Mouse (Mus musculus) heart, embryonic 15.5 days (tissue): ENCODE data around the gene Gga2. TPM values are rescaled to one million over a fixed set of nuclear protein-coding genes. Genes with fewer than 3 reads are reported as not detected.

Experiments
- ATAC-seq: fragments of 200-750 bp; cut with Nextera tagmentation; replicated peaks from 2 replicates; pipeline ENCODE4 v1.8.0; 2017; ENCODE audit warnings: low read depth, moderate TSS enrichment; ENCODE audit not compliant: insufficient number of reproducible peaks, insufficient read depth, low FRiP score
- H3K27ac ChIP-seq: fragments of 300-500 bp; sonication (generic); 2 replicates; pipeline ENCODE4 v1.5.1; 2015; ENCODE audit warnings: mild to moderate bottlenecking, inconsistent platforms
- H3K27me3 ChIP-seq: fragments of 300-500 bp; sonication (generic); 2 replicates; pipeline ENCODE4 v1.6.1; 2015; ENCODE audit warnings: inconsistent platforms
- H3K36me3 ChIP-seq: fragments of 300-500 bp; sonication (generic); 2 replicates; pipeline ENCODE4 v1.6.1; 2015; ENCODE audit warnings: mild to moderate bottlenecking, inconsistent platforms
- H3K4me1 ChIP-seq: fragments of 300-500 bp; sonication (generic); replicated peaks from 2 replicates; pipeline ENCODE4 v1.6.1; 2015; ENCODE audit warnings: inconsistent platforms
- H3K4me2 ChIP-seq: fragments of 300-500 bp; sonication (generic); 2 replicates; pipeline ENCODE4 v1.6.1; 2015; ENCODE audit warnings: inconsistent platforms, mild to moderate bottlenecking, moderate library complexity
- H3K4me3 ChIP-seq: fragments of 300-500 bp; sonication (generic); 2 replicates; pipeline ENCODE4 v1.5.1; 2015; ENCODE audit warnings: mild to moderate bottlenecking, inconsistent platforms
- H3K9ac ChIP-seq: fragments of 300-500 bp; sonication (generic); 2 replicates; pipeline ENCODE4 v1.6.1; 2015; ENCODE audit warnings: mild to moderate bottlenecking, inconsistent platforms
- H3K9me3 ChIP-seq: fragments of 300-500 bp; sonication (generic); replicated peaks from 2 replicates; pipeline ENCODE4 v1.6.1; 2016; ENCODE audit warnings: inconsistent platforms
- WGBS: fragments of 180-500 bp; shearing (Covaris S2); methylation state at CpG from one replicate; pipeline ENCODE4 v1.1.7; 2015; ENCODE audit warnings: mixed read lengths; 5-methylcytosine and 5-hydroxymethylcytosine counted together
- polyA plus RNA-seq: library from polyadenylated mRNA; unstranded; fragments of >200 nt; fragmentation: Nextera tagmentation; extraction: Ambion mirVana; gene quantifications from 2 replicates; pipeline ENCODE4 v1.2.1, GENCODE M21; 2015

Gene Gga2
- polyA plus RNA-seq, result 80.0 and 87.6 TPM in 2 replicates

GRCm38 (mm10) chr7:122020667-122021354 is at the start of gene Gga2:
TSS of gene Gga2 (minus strand) at chr7:122021222.
- WGBS, result under 1% methylated on average over 49 of the region's 50 CpGs
- peak; percentile 87 for ATAC-seq
- no peaks in the 10 kb centered on the region for H3K27me3 ChIP-seq

DNA sequence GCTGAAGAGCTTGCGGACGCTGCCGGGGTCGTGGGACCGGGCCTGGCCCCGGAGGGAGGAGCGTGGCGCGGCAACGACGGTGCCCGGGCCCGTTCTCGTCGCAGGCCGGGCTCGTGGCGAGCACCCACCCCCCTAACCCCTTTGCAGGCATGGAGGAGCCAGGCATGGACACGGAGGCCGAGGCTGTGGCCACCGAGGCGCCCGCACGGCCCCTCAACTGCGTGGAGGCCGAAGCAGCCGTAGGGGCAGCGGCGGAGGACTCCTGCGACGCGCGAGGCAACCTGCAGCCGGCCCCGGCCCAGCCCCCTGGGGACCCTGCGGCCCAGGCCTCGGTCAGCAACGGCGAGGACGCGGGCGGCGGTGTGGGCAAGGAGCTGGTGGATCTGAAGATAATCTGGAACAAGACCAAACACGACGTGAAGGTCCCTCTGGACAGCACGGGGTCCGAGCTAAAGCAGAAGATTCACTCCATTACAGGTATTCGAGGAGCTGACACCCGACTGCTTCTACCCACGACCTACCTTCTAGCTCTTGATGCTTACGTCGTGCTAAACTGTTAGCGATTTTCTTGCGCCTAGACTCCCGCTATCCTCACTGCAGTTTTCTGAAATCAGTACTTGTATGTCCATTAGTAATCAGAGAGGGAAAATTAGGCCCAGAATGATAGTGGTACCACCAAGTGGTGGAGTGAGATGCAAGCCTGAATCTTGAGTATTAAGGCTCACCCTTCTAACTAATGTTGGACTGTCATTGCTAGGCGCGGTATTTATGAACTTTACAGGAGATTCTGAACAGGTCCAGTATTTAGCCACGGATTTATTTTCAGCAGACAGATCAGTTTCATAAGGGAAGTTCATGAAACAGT is 46.7 kb upstream of the Gga2 start:
- ATAC-seq, result peak; percentile 17; the same call in 1 of the 2 replicates
- Histone ChIP-seq H3K4me1 (peaks cover 31% of the 10 kb centered on the region), H3K9ac (peak overlapping the region; percentile 86), H3K9me3 (no peaks in the 10 kb centered on the region), H3K27ac (peak overlapping the region; percentile 94), H3K4me2 (peak overlapping the region; percentile 67), H3K4me3 (peak overlapping the region; percentile 86), H3K36me3 (peaks cover 34% of the 10 kb centered on the region), H3K27me3 (no peaks in the 10 kb centered on the region)
- under 1% methylated on average over 57 of the region's 58 CpGs for WGBS

More at GRCm38 (mm10) chr7:122020667-122021354, at the start of gene Gga2:
- H3K9ac ChIP-seq, result peak within 1 kb of the TSS; percentile 63
- peak within 1 kb of the TSS; percentile 78 for H3K4me2 ChIP-seq
- H3K4me3 ChIP-seq, result peak within 1 kb of the TSS; percentile 68
- no peaks in the 10 kb centered on the region for H3K9me3 ChIP-seq
- H3K36me3 ChIP-seq, result no peaks in the 10 kb centered on the region
- H3K4me1 ChIP-seq, result peaks cover 38% of the 10 kb centered on the region
- H3K27ac ChIP-seq, result peak within 1 kb of the TSS; percentile 89

DNA sequence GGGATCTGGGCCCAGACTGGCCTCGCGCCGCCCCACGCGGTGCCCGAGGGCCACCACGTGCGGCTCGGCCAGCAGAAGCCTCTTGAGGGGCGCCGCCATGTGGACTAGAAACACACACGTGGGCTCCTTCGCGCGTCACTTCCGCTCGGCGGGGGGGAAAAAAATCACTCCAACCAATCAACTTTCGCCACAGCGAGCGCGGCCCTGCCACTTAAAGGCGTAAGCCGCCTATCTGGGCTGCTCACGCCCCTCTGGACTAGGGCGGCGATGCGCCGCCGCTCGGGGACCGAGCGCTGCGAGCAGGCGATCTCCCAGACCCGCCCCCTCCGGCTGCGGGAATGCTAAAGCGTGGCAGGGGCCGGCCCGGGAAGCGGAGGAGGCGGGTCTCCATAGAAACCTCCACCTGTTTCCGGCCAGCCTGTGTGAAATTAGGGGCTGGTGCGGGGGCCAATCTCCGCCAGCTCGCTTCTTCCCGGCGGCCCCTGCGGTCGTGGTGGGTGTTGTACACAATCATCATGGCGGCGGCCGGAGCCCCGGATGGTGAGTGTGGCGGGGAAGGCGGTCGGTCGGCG is 46.0 kb upstream of the Gga2 start, which contains the start of the genes Ubfd1 and Ears2:
Gene Ubfd1, plus strand, starts transcription at position 231 of the 572 bp plus-strand sequence.
Gene Ears2, minus strand, starts transcription at position 319 of the 572 bp plus-strand sequence.
- Histone ChIP-seq H3K9me3 (no peaks in the 10 kb centered on the region), H3K4me2 (peak within 1 kb of the TSS; percentile 67), H3K27me3 (no peaks in the 10 kb centered on the region), H3K36me3 (peaks cover 33% of the 10 kb centered on the region), H3K27ac (peak within 1 kb of the TSS; percentile 94), H3K9ac (peak within 1 kb of the TSS; percentile 86), H3K4me3 (peak within 1 kb of the TSS; percentile 86), H3K4me1 (peaks cover 31% of the 10 kb centered on the region)
- WGBS, result under 1% methylated on average over 60 of the region's 60 CpGs
- ATAC-seq, result peak; percentile 99

- peak overlapping the region; percentile 67 for H3K4me2 ChIP-seq
- 14% methylated on average over 31 of the region's 31 CpGs for WGBS
- ATAC-seq, result peak; percentile 56; the same call in 1 of the 2 replicates
Observed at GRCm38 (mm10) chr7:122066102-122066944, 45.3 kb upstream of the Gga2 start.

GRCm38 (mm10) chr7:122065656-122066055 is 44.6 kb upstream of the Gga2 start:
- no peaks in the 10 kb centered on the region for H3K9me3 ChIP-seq
- H3K27ac ChIP-seq, result peak overlapping the region; percentile 94
- ATAC-seq, result no peak
- H3K9ac ChIP-seq, result no peak overlapping the region; the same call in 1 of the 2 replicates
- H3K4me2 ChIP-seq, result peak overlapping the region; percentile 67
- no peaks in the 10 kb centered on the region for H3K27me3 ChIP-seq
- peak overlapping the region; percentile 86; the same call in 1 of the 2 replicates for H3K4me3 ChIP-seq
- H3K36me3 ChIP-seq, result peaks cover 30% of the 10 kb centered on the region
- 21% methylated on average over 1 of the region's 1 CpGs for WGBS
- H3K4me1 ChIP-seq, result peaks cover 31% of the 10 kb centered on the region

More at GRCm38 (mm10) chr7:122066102-122066944, 45.3 kb upstream of the Gga2 start:
- no peaks in the 10 kb centered on the region for H3K27me3 ChIP-seq
- peak overlapping the region; percentile 94 for H3K27ac ChIP-seq
- peaks cover 31% of the 10 kb centered on the region for H3K4me1 ChIP-seq
- peak overlapping the region; percentile 86 for H3K9ac ChIP-seq
- H3K4me3 ChIP-seq, result peak overlapping the region; percentile 86
- H3K36me3 ChIP-seq, result peaks cover 32% of the 10 kb centered on the region
- H3K9me3 ChIP-seq, result no peaks in the 10 kb centered on the region

- no peak overlapping the region for H3K27ac ChIP-seq
- no peak overlapping the region for H3K4me2 ChIP-seq
- peaks cover 35% of the 10 kb centered on the region; the same call in 1 of the 2 replicates for H3K36me3 ChIP-seq
- H3K9ac ChIP-seq, result no peak overlapping the region
- no peaks in the 10 kb centered on the region for H3K27me3 ChIP-seq
- no peaks in the 10 kb centered on the region for H3K4me1 ChIP-seq
- H3K4me3 ChIP-seq, result no peak overlapping the region
- H3K9me3 ChIP-seq, result no peaks in the 10 kb centered on the region
- ATAC-seq, result no peak
- WGBS, result 82% methylated on average over 5 of the region's 5 CpGs
Observed at GRCm38 (mm10) chr7:122056633-122057032, 35.6 kb upstream of the Gga2 start.

GRCm38 (mm10) chr7:122050834-122051233 is 29.8 kb upstream of the Gga2 start:
- Histone ChIP-seq H3K9ac (no peak overlapping the region), H3K4me3 (no peak overlapping the region), H3K27me3 (no peaks in the 10 kb centered on the region), H3K9me3 (no peaks in the 10 kb centered on the region), H3K4me2 (no peak overlapping the region), H3K36me3 (peaks cover 20% of the 10 kb centered on the region; the same call in 1 of the 2 replicates), H3K4me1 (peaks cover 30% of the 10 kb centered on the region), H3K27ac (no peak overlapping the region)
- no peak for ATAC-seq
- 78% methylated on average over 1 of the region's 1 CpGs for WGBS

GRCm38 (mm10) chr7:122048191-122048590 is 27.2 kb upstream of the Gga2 start:
- Histone ChIP-seq H3K27me3 (no peaks in the 10 kb centered on the region), H3K27ac (peak overlapping the region; percentile 98), H3K4me2 (no peak overlapping the region), H3K9ac (no peak overlapping the region), H3K9me3 (no peaks in the 10 kb centered on the region), H3K4me3 (no peak overlapping the region), H3K4me1 (peaks cover 46% of the 10 kb centered on the region), H3K36me3 (peaks cover 8% of the 10 kb centered on the region; the same call in 1 of the 2 replicates)
- WGBS, result 82% methylated on average over 9 of the region's 9 CpGs
- ATAC-seq, result no peak

DNA sequence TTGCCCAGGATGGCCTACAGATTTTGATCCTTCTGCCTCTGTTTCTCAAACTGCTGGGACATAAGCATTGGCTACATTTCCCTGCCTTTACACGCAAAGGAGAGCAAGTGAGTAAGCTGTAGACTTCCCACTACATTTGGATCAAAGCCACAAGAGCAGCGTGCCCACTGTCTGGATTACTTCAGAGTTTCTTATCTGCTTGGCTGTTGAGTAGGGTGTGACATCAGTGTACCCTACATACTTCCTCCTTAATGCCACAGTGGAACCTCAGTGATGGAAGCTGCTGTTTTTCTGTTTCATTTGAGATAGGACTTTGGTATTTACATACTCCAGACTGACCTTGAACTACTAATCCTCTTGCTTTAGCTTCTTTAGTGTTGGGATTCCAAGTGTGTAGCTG is 25.8 kb upstream of the Gga2 start:
- Histone ChIP-seq H3K36me3 (peaks cover 9% of the 10 kb centered on the region; the same call in 1 of the 2 replicates), H3K4me3 (peak overlapping the region; percentile 36), H3K9ac (peak overlapping the region; percentile 48; the same call in 1 of the 2 replicates), H3K27ac (peak overlapping the region; percentile 98), H3K4me2 (peak overlapping the region; percentile 58), H3K27me3 (no peaks in the 10 kb centered on the region), H3K9me3 (no peaks in the 10 kb centered on the region), H3K4me1 (peaks cover 55% of the 10 kb centered on the region)
- peak; percentile 50 for ATAC-seq
- 29% methylated on average over 2 of the region's 2 CpGs for WGBS

DNA sequence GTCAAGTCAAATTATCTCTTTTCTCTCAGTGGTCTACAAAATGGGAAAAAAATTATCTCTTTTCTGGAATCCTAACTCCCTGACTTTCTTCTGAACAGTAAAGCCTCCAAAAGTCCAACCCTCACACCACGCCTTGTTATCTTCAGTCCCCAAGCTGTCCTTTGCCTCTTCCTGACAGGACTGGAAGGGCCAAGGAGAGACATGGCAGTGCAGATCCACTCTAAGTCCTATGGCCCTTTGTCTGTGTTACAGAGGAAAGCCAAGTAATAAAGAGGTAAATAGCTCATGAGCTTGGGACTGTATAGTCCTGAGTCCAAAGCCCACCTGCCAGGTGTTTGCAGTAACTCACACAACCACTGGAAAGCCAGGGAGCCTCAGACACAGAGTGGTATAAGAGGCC is 24.7 kb upstream of the Gga2 start:
- peak overlapping the region; percentile 48 for H3K9ac ChIP-seq
- peak overlapping the region; percentile 98 for H3K27ac ChIP-seq
- H3K9me3 ChIP-seq, result no peaks in the 10 kb centered on the region
- peaks cover 55% of the 10 kb centered on the region for H3K4me1 ChIP-seq
- no peaks in the 10 kb centered on the region for H3K27me3 ChIP-seq
- peaks cover 11% of the 10 kb centered on the region; the same call in 1 of the 2 replicates for H3K36me3 ChIP-seq
- ATAC-seq, result no peak
- peak overlapping the region; percentile 36 for H3K4me3 ChIP-seq
- WGBS, result 24% methylated on average over 1 of the region's 1 CpGs
- peak overlapping the region; percentile 58 for H3K4me2 ChIP-seq
